Mouse (Mus musculus): ENCODE results near the gene Ifitm2.
"Not testable (repeated sequence)": the region's sequence is repeated elsewhere in the genome, so short reads cannot be mapped to it uniquely, and the experiment has no call there.

The Ifitm2 gene

GRCm38 (mm10) chr7:140955758-140956555, at the start of gene Ifitm2, which contains the start of gene Gm45717:
TSS of gene Ifitm2 (minus strand) at chr7:140955987.
TSS of gene Gm45717 (minus strand) at chr7:140955937.
- no peak for DNase-seq (ENCODE audit: low read depth, low spot score)

GRCm38 (mm10) chr7:141003248-141004010, 47.6 kb upstream of the Ifitm2 start:
- DNase-seq (ENCODE audit: low read depth, low spot score): no peak

GRCm38 (mm10) chr7:141000881-141001708, 45.3 kb upstream of the Ifitm2 start:
- DNase-seq (ENCODE audit: low read depth, low spot score): no peak

DNA sequence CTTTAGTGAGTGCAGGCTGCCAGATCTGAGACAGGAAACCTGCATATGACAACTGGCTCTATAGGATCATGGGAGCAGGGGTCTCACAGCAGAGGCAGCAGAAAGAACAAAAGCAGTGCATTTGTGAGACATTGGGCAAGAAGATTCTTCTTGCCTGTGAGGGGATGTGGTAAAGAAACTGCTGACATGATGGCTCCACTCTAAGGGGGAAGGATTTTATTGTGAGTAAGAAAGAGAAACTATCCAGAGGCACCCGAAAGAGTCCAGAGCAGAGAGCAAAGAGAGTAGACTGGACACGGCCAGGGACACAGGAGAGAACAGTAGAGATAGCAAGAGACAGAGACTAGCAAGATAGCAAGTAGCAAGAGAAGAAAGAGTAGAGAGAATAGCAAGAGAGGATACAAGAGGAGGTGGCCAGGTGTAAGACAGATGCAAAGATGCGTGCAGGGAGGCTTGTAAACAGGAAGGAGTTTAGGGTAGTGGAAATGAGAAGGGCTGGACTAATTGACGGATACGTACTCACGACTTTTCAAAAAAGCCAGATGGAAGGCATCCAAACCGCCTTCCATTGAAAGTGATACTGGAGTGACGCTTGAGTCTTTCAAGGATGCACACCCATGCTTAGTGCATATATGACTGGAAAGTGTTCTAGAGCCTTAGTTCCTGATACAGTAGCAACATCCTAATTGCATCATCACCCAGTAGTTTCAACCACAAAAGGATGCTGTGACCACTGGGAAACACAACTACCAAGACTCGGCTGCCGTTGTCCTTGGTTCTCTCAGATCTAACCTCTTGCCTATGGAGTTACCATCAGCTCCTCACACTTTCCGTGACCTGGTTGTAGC, 43.3 kb upstream of the Ifitm2 start:
- DNase-seq (ENCODE audit: low read depth, low spot score): peak; percentile 33

GRCm38 (mm10) chr7:140997817-140998216, 42.0 kb upstream of the Ifitm2 start:
- no peak for DNase-seq (ENCODE audit: low read depth, low spot score)

- DNase-seq (ENCODE audit: low read depth, low spot score): peak; percentile 47
Observed at GRCm38 (mm10) chr7:140991117-140991689, 35.4 kb upstream of the Ifitm2 start.

DNA sequence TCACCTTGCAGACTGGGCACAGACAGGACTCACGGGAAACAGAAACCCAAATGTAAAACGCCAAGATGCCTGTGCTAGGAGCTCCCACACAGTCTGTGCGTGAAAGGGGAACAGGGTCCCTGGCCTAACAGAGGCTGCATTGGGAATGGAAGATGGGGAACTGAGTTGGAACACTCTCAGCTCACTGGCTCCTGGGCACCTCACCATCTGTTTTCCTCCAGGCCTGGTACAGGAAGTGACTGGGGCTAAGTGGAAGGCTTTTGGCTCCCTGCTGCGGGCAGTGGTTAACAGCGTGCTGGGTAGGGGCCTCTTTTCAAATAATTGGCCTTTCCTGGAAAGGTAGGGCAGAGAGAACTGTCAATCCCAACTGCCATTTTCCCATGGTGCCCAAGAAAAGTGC, 34.8 kb upstream of the Ifitm2 start:
- DNase-seq (ENCODE audit: low read depth, low spot score): peak; percentile 8

DNA sequence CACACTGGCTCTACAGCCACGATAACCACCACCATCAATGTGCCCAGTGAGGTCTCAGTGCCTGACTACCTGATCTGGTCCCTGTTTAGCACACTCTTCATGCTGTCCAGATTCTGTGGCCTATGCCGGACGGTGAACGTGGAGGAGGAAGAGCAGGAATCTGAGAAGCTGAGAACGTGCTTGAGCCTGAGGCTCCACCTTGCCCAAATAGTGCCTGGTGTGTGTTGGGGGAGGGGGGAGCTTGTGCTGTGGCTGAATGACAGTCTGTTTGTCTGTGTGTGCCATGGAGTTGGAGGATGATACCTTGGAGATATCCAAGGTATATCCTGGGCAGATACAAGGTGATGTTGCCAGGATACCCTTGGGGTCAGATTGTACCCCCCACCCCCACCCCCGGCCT, 34.4 kb upstream of the Ifitm2 start:
- DNase-seq (ENCODE audit: low read depth, low spot score): peak; percentile 11

- no peak for DNase-seq (ENCODE audit: low read depth, low spot score)
Observed at GRCm38 (mm10) chr7:140989022-140989421, 33.2 kb upstream of the Ifitm2 start.

DNA sequence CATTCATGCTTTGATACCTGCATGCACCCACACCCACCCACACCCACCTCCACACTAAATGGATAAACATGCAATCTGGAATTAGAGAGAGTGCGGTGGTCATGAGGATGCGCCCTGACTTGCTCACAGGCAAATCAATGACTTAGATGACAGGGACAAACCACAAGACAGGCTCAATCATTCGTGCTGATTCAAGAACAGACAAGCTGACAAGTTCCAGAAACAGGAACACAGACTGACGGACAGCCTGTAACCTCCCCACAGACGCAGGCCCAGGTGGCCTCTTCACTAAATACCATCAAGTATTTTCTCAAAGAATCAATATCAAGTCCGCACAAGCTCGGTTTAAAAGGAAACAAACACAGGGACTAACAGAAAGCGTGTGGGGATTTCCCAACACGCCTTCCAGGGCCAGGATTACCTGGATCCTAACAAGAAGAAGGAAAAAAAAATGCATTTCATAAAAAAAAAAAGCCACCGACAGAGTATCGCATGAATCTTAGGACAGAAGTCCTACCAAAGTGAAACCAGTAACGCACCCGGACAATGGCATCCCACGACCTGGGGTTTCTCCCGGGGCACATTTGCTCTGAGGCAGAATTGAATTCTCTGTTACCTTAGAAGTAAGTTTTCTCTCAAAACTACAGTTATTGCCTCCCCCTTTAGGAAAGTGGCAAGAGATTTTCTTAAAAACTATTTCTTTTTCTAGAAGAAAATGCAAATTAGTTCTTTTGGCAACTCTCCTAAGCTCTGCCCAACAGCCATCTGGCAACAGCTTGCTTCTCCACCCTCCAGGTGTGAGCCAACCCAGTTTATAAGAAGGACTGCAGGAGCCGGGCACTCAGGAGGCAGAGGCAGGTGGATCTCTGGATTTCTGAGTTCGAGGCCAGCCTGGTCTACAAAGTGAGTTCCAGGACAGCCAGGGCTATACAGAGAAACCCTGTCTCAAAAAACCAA, 31.7 kb upstream of the Ifitm2 start:
- no peak for DNase-seq (ENCODE audit: low read depth, low spot score)

GRCm38 (mm10) chr7:140982971-140983370, 27.2 kb upstream of the Ifitm2 start:
- DNase-seq (ENCODE audit: low read depth, low spot score): no peak

GRCm38 (mm10) chr7:140981704-140982103, 25.9 kb upstream of the Ifitm2 start:
- no peak for DNase-seq (ENCODE audit: low read depth, low spot score)

- not testable (repeated sequence) for DNase-seq (ENCODE audit: low read depth, low spot score)
Observed at GRCm38 (mm10) chr7:140976720-140977119, 20.9 kb upstream of the Ifitm2 start.

- no peak for DNase-seq (ENCODE audit: low read depth, low spot score)
Observed at GRCm38 (mm10) chr7:140975465-140975864, 19.7 kb upstream of the Ifitm2 start.

DNA sequence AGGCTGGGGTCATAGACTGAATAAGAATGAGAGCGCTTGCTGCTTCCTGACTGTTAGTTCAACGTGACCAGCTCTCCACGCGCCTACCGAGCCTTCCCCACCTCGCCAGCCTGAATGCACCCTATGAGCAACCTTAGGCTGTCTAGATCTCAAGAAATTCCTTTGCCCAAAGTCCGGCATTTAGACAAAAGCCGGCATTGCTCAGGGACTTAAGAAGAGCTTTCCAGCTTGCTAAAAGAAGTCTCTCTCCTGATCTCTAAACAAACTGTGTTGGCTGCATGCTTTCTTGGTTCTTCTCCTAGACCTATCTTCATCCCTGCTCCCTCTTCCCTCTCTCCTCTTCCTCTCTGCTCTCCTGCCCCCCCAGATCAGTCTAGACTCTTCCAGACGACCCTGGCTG, 19.2 kb upstream of the Ifitm2 start:
- DNase-seq (ENCODE audit: low read depth, low spot score): no peak

- no peak for DNase-seq (ENCODE audit: low read depth, low spot score)
Observed at GRCm38 (mm10) chr7:140973396-140974165, 17.8 kb upstream of the Ifitm2 start.

- DNase-seq (ENCODE audit: low read depth, low spot score): no peak
Observed at GRCm38 (mm10) chr7:140971479-140972171, 15.8 kb upstream of the Ifitm2 start.

DNA sequence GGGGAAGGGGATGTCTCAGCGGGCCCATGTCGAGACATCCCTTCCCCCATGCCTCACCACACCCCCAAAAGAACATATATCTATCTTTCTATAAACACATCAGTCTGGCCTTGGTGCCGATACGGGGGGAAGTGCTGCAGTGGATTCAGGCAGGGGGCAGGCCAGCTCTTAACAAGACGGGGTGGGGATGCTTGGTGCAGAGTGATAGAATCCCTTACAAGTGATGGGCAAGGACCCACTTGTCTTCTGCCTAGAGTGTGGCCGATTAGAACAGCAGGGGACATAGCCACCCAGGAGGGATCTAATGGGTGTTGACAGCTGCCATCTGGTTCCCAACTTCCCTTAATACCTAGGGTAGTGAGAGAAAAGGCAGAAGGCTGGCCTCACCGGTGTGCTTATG, 15.1 kb upstream of the Ifitm2 start:
- no peak for DNase-seq (ENCODE audit: low read depth, low spot score)

Measured in CD4-positive, CD25-positive, alpha-beta regulatory T cell, adult 2 months (primary cell).